Mouse (Mus musculus): ENCODE results near the gene Abhd17a.

GRCm38 (mm10) chr10:80538710-80539394 lies 51.3 kb downstream of the Abhd17a start, which contains the start of gene Atp8b3:
- TF ChIP-seq CTCF (IDR thresholded peaks at IDR 0.05) (peak; percentile 56), EP300 (IDR thresholded peaks at IDR 0.05) (no peak)
